Mouse (Mus musculus): ENCODE measurements around the gene Alox12e. TPM values are rescaled to one million over a fixed set of nuclear protein-coding genes. Genes with fewer than 3 reads are reported as not detected.
A peak's percentile ranks its signal among the peaks of the same experiment; 100 is the strongest.

The Alox12e gene
- polyA plus RNA-seq, 1 experiment: not detected

DNA sequence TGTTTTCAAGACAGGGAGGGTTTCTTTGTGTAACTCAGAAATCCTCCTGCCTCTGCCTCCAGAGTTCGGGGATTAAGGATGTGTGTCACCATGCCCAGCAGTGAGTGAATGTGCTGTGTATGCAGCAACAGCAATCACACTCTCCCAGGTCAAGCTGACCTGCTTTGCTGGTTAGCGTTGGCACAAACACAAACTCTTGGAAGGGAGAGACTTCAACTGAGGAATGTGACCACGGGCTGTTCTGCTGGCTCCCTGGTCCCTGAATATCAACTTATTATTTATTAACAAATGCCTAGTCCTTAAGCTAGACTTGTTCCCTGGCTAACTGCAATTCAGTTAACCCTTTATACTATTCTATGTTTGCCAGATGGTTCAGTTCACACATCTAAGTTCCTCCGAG lies 38.8 kb downstream of the Alox12e start:
- Histone ChIP-seq H3K4me2 (ENCODE audit: low read depth) (no peak overlapping the region), H3K79me2 (ENCODE audit: control insufficient read depth, insufficient read depth) (no peaks in the 10 kb centered on the region), H3ac (ENCODE audit: control insufficient read depth, insufficient read length) (no peak overlapping the region), H3K27me3 (ENCODE audit: control insufficient read depth, insufficient read depth, insufficient read length) (no peaks in the 10 kb centered on the region), H3K36me3 (ENCODE audit: control insufficient read depth, insufficient read depth) (no peaks in the 10 kb centered on the region), H3K4me3 (no peak overlapping the region)
- TF ChIP-seq MAX (IDR thresholded peaks at IDR 0.05; ENCODE audit: low read depth): no peak

DNA sequence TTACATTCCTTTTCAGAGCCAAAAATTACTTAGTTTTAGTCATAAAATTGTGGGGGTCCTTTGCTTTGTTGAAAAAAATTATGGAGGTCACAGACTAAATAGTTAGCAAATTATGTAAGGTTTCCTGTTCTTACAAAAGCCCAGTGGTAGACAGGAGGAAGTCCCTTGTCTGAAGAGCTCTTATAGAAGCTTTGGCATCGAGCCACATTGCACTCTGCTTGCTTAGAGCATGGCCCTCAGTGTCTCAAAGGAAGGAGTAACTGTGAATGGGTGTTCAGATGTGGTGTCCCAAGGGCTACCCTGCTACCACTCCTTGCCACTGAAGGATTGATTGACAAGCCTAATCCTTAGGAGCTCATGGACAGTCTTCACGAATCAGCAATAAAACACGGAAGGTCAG lies 42.0 kb downstream of the Alox12e start:
- no peak for TF ChIP-seq MYOD1 (IDR thresholded peaks at IDR 0.05; ENCODE audit: control insufficient read depth in 1 of 3, insufficient read length in 2 of 3, low read depth in 2 of 3)
- no peak for TF ChIP-seq CEBPB (IDR thresholded peaks at IDR 0.05; ENCODE audit: insufficient read depth, poor library complexity, severe bottlenecking)
- no peak for TF ChIP-seq POLR2AphosphoS2 (IDR thresholded peaks at IDR 0.05; ENCODE audit: insufficient read length, low read depth)
- no peak for TF ChIP-seq USF1 (IDR thresholded peaks at IDR 0.05; ENCODE audit: low read depth)
- no peak for TF ChIP-seq MYOG (IDR thresholded peaks at IDR 0.05; ENCODE audit: control insufficient read depth in 1 of 3, insufficient read depth in 1 of 3, insufficient read length in 2 of 3, low read depth in 2 of 3)
- no peak for TF ChIP-seq TCF3 (IDR thresholded peaks at IDR 0.05; ENCODE audit: insufficient read length, low read depth)
- TF ChIP-seq TCF12 (IDR thresholded peaks at IDR 0.05; ENCODE audit: insufficient read depth, poor library complexity, severe bottlenecking): no peak
- TF ChIP-seq REST (IDR thresholded peaks at IDR 0.05; ENCODE audit: insufficient read depth, insufficient read length): no peak
- TF ChIP-seq POLR2A (IDR thresholded peaks at IDR 0.05; ENCODE audit: insufficient read length, low read depth): no peak
- H3K36me3 ChIP-seq (ENCODE audit: control insufficient read depth, insufficient read depth): no peaks in the 10 kb centered on the region
- no peaks in the 10 kb centered on the region for H3K79me2 ChIP-seq (ENCODE audit: control insufficient read depth, insufficient read depth)
- no peak overlapping the region for H3K4me3 ChIP-seq
- no peaks in the 10 kb centered on the region for H3K27me3 ChIP-seq (ENCODE audit: control insufficient read depth, insufficient read depth, insufficient read length)
- no peak overlapping the region for H3K4me2 ChIP-seq (ENCODE audit: low read depth)
- no peak overlapping the region for H3ac ChIP-seq (ENCODE audit: control insufficient read depth, insufficient read length)

DNA sequence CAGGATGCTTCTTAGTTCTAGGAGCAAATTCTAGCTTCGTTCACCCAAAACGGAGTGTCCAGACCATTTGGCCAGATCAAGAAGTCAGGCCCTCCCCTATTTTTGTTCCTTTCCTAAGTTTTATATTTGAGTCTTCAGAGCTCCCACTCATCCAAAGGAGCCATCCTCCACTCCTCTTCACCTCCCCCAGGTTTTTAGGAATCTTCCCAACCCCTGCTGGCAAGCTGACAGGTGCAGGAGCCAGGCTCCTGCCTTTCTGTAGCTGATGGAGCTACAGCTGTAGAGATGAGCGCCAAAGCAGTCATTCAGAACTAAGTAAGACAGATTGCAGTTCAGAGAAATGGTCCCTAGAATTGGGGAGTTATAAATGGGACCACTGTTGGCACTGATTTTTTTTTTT lies 43.5 kb downstream of the Alox12e start:
- Histone ChIP-seq H3K27me3 (ENCODE audit: control insufficient read depth, insufficient read depth, insufficient read length) (no peaks in the 10 kb centered on the region), H3ac (ENCODE audit: control insufficient read depth, insufficient read length) (no peak overlapping the region), H3K4me2 (ENCODE audit: low read depth) (no peak overlapping the region), H3K79me2 (ENCODE audit: control insufficient read depth, insufficient read depth) (no peaks in the 10 kb centered on the region), H3K4me3 (no peak overlapping the region), H3K36me3 (ENCODE audit: control insufficient read depth, insufficient read depth) (no peaks in the 10 kb centered on the region)
- TF ChIP-seq POLR2AphosphoS2 (IDR thresholded peaks at IDR 0.05; ENCODE audit: insufficient read length, low read depth) (no peak), USF1 (IDR thresholded peaks at IDR 0.05; ENCODE audit: low read depth) (no peak), SRF (IDR thresholded peaks at IDR 0.05; ENCODE audit: control insufficient read depth, insufficient read length, low read depth) (no peak), MYOG (IDR thresholded peaks at IDR 0.05; ENCODE audit: control insufficient read depth in 1 of 3, insufficient read depth in 1 of 3, insufficient read length in 2 of 3, low read depth in 2 of 3) (no peak), TCF3 (IDR thresholded peaks at IDR 0.05; ENCODE audit: insufficient read length, low read depth) (no peak), MYOD1 (IDR thresholded peaks at IDR 0.05; ENCODE audit: control insufficient read depth in 1 of 3, insufficient read length in 2 of 3, low read depth in 2 of 3) (no peak), TCF12 (IDR thresholded peaks at IDR 0.05; ENCODE audit: insufficient read depth, poor library complexity, severe bottlenecking) (no peak), E2F4 (IDR thresholded peaks at IDR 0.05; ENCODE audit: insufficient read depth) (no peak), REST (IDR thresholded peaks at IDR 0.05; ENCODE audit: insufficient read depth, insufficient read length) (no peak), MAX (IDR thresholded peaks at IDR 0.05; ENCODE audit: low read depth) (no peak), CEBPB (IDR thresholded peaks at IDR 0.05; ENCODE audit: insufficient read depth, poor library complexity, severe bottlenecking) (no peak), POLR2A (IDR thresholded peaks at IDR 0.05; ENCODE audit: insufficient read length, low read depth) (no peak)

DNA sequence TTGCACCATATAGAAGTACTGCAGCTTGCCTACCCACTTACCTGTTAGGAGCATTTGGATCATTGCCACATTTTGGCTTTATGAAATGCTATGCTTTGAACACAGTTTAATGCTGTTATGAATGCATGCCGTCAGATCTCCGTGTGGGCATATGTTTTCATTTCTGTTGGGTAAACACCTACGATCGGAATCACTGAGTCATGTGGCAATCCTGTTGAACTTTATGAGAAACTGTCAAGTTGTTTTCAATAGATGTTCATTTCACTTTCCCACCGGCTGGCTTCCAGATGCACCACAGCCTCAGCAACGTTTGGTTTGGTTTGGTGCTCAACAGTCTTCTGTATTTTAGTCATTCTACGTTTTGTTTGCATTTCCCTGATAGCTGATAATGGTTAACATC lies 50.8 kb downstream of the Alox12e start:
- TF ChIP-seq TCF3 (IDR thresholded peaks at IDR 0.05; ENCODE audit: insufficient read length, low read depth) (no peak), USF1 (IDR thresholded peaks at IDR 0.05; ENCODE audit: low read depth) (no peak), MYOG (IDR thresholded peaks at IDR 0.05; ENCODE audit: control insufficient read depth in 1 of 3, insufficient read depth in 1 of 3, insufficient read length in 2 of 3, low read depth in 2 of 3) (no peak), SRF (IDR thresholded peaks at IDR 0.05; ENCODE audit: control insufficient read depth, insufficient read length, low read depth) (no peak), E2F4 (IDR thresholded peaks at IDR 0.05; ENCODE audit: insufficient read depth) (no peak), REST (IDR thresholded peaks at IDR 0.05; ENCODE audit: insufficient read depth, insufficient read length) (no peak), CEBPB (IDR thresholded peaks at IDR 0.05; ENCODE audit: insufficient read depth, poor library complexity, severe bottlenecking) (no peak), POLR2A (IDR thresholded peaks at IDR 0.05; ENCODE audit: insufficient read length, low read depth) (no peak), POLR2AphosphoS2 (IDR thresholded peaks at IDR 0.05; ENCODE audit: insufficient read length, low read depth) (no peak), MAX (IDR thresholded peaks at IDR 0.05; ENCODE audit: low read depth) (no peak), TCF12 (IDR thresholded peaks at IDR 0.05; ENCODE audit: insufficient read depth, poor library complexity, severe bottlenecking) (no peak), MYOD1 (IDR thresholded peaks at IDR 0.05; ENCODE audit: control insufficient read depth in 1 of 3, insufficient read length in 2 of 3, low read depth in 2 of 3) (no peak)
- no peak overlapping the region for H3K4me3 ChIP-seq
- H3K4me2 ChIP-seq (ENCODE audit: low read depth): no peak overlapping the region
- H3ac ChIP-seq (ENCODE audit: control insufficient read depth, insufficient read length): no peak overlapping the region
- no peaks in the 10 kb centered on the region for H3K36me3 ChIP-seq (ENCODE audit: control insufficient read depth, insufficient read depth)
- no peaks in the 10 kb centered on the region for H3K27me3 ChIP-seq (ENCODE audit: control insufficient read depth, insufficient read depth, insufficient read length)
- H3K79me2 ChIP-seq (ENCODE audit: control insufficient read depth, insufficient read depth): no peaks in the 10 kb centered on the region

DNA sequence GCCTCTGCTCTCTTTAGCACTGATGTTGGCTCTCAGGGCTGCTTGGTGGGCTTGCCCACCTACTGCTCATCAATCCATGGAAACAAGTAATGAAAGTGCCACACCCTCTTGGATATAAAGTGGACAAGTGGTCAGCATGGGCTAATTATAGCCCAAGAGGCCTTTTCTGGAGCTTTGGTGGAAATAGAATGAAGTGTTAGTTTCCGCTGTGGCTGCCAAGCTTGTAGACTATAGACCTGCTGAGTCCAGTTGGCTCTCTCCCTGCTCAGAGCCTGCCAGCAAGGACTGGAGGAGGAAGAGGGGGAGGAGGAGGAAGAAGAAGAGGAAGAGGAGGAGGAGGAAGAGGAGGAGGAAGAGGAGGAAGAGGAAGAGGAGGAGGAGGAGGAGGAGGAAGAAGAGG lies 56.0 kb downstream of the Alox12e start:
- Histone ChIP-seq H3K4me2 (ENCODE audit: low read depth) (peak overlapping the region; percentile 7), H3K27me3 (ENCODE audit: control insufficient read depth, insufficient read depth, insufficient read length) (no peaks in the 10 kb centered on the region), H3ac (ENCODE audit: control insufficient read depth, insufficient read length) (no peak overlapping the region), H3K36me3 (ENCODE audit: control insufficient read depth, insufficient read depth) (no peaks in the 10 kb centered on the region), H3K79me2 (ENCODE audit: control insufficient read depth, insufficient read depth) (no peaks in the 10 kb centered on the region), H3K4me3 (no peak overlapping the region)
- TF ChIP-seq REST (IDR thresholded peaks at IDR 0.05; ENCODE audit: insufficient read depth, insufficient read length) (no peak), SRF (IDR thresholded peaks at IDR 0.05; ENCODE audit: control insufficient read depth, insufficient read length, low read depth) (no peak), MYOG (IDR thresholded peaks at IDR 0.05; ENCODE audit: control insufficient read depth in 1 of 3, insufficient read depth in 1 of 3, insufficient read length in 2 of 3, low read depth in 2 of 3) (no peak), MAX (IDR thresholded peaks at IDR 0.05; ENCODE audit: low read depth) (no peak), MYOD1 (IDR thresholded peaks at IDR 0.05; ENCODE audit: control insufficient read depth in 1 of 3, insufficient read length in 2 of 3, low read depth in 2 of 3) (no peak), POLR2AphosphoS2 (IDR thresholded peaks at IDR 0.05; ENCODE audit: insufficient read length, low read depth) (no peak)
